Mouse (Mus musculus) CH12.LX (cell line): ENCODE data around the gene Clrn2. TPM values are rescaled to one million over a fixed set of nuclear protein-coding genes. Genes with fewer than 3 reads are reported as not detected.

Source experiments
- DNase-seq: peaks from one replicate; pipeline ENCODE4 v3.0.0-alpha.2; 2013; ENCODE audit errors: extremely low read depth
- H3K27ac ChIP-seq: 2 replicates; pipeline ENCODE4 v1.5.1; 2012; ENCODE audit warnings: low read depth, mild to moderate bottlenecking, control low read depth, moderate library complexity; ENCODE audit not compliant: insufficient read depth
- H3K27me3 ChIP-seq: replicated peaks from 2 replicates; pipeline ENCODE3; 2012; ENCODE audit warnings: inconsistent platforms
- H3K36me3 ChIP-seq, 2 experiments: replicated peaks in 1 of 2; 2 replicates each; pipeline versions ENCODE3 to v1.6.1; 2012; ENCODE audit warnings: inconsistent platforms in 1 of 2, low read length in 1 of 2, mild to moderate bottlenecking in 1 of 2, mixed read lengths in 1 of 2, moderate library complexity in 1 of 2; ENCODE audit not compliant: control insufficient read depth in 1 of 2, insufficient read depth in 1 of 2
- H3K4me1 ChIP-seq, 2 experiments: 2 replicates each; pipeline ENCODE4 v1.6.1; 2012; ENCODE audit warnings: inconsistent platforms in 1 of 2, moderate library complexity in 1 of 2; ENCODE audit not compliant: insufficient read depth in 2 of 2, control insufficient read depth in 1 of 2
- H3K4me2 ChIP-seq: 2 replicates; pipeline ENCODE4 v1.6.1; 2012; ENCODE audit warnings: low read depth, mild to moderate bottlenecking, control low read depth; ENCODE audit not compliant: poor library complexity, insufficient read depth, severe bottlenecking
- H3K4me3 ChIP-seq, 3 experiments: fragments of 150-350 bp in 1 of 3; sonication (generic) in 1 of 3; replicated peaks in 1 of 3; 2 replicates each; pipeline versions ENCODE3 to v1.5.1; 2011 to 2012; ENCODE audit warnings: low read depth in 2 of 3, low read length in 2 of 3, mild to moderate bottlenecking in 2 of 3, moderate library complexity in 2 of 3, control low read depth in 1 of 3, improper control_type of control experiment in 1 of 3, inconsistent platforms in 1 of 3, mixed read lengths in 1 of 3; ENCODE audit not compliant: poor library complexity in 1 of 3
- H3K79me2 ChIP-seq: replicated peaks from 2 replicates; pipeline ENCODE4 v1.6.1; 2012; ENCODE audit warnings: mild to moderate bottlenecking, moderate library complexity; ENCODE audit not compliant: control insufficient read depth, poor library complexity, insufficient read depth, severe bottlenecking; ENCODE audit errors: extremely low read depth
- H3K9ac ChIP-seq: 2 replicates; pipeline ENCODE4 v1.6.1; 2012; ENCODE audit warnings: low read depth, mild to moderate bottlenecking, control low read depth, moderate library complexity; ENCODE audit not compliant: insufficient read depth
- H3K9me3 ChIP-seq: replicated peaks from 2 replicates; pipeline ENCODE3; 2012; ENCODE audit warnings: low read length, inconsistent platforms, mixed read lengths
- CHD1 ChIP-seq: IDR thresholded peaks from 2 replicates; pipeline ENCODE4 v1.6.1; 2012; ENCODE audit warnings: low read depth, low read length, improper control_type of control experiment, inconsistent platforms
- ELF1 ChIP-seq: IDR thresholded peaks from 2 replicates; pipeline ENCODE4 v1.6.1; 2014; ENCODE audit warnings: low read depth, mild to moderate bottlenecking, inconsistent platforms, low read length, improper control_type of control experiment
- ETS1 ChIP-seq: conservative IDR thresholded peaks from 2 replicates; pipeline ENCODE4 v1.6.1; 2012; ENCODE audit warnings: low read depth, mild to moderate bottlenecking, inconsistent platforms, low read length, improper control_type of control experiment, moderate library complexity
- HCFC1 ChIP-seq: IDR thresholded peaks from 2 replicates; pipeline ENCODE4 v1.6.1; 2012; ENCODE audit warnings: low read depth, mild to moderate bottlenecking, inconsistent platforms, low read length, improper control_type of control experiment
- JUN ChIP-seq: IDR thresholded peaks from 2 replicates; pipeline ENCODE4 v1.6.1; 2011; ENCODE audit warnings: low read depth, mild to moderate bottlenecking, low read length, improper control_type of control experiment, moderate library complexity; ENCODE audit not compliant: insufficient read depth
- JUND ChIP-seq: conservative IDR thresholded peaks from 2 replicates; pipeline ENCODE4 v1.6.1; 2011; ENCODE audit warnings: low read depth, low read length, improper control_type of control experiment
- KAT2A ChIP-seq: IDR thresholded peaks from 2 replicates; pipeline ENCODE4 v1.6.1; 2012; ENCODE audit warnings: low read length, improper control_type of control experiment, inconsistent platforms; ENCODE audit not compliant: insufficient replicate concordance
- MAX ChIP-seq: IDR thresholded peaks from 2 replicates; pipeline ENCODE4 v1.6.1; 2011; ENCODE audit warnings: low read length, improper control_type of control experiment
- MAZ ChIP-seq: IDR thresholded peaks from 2 replicates; pipeline ENCODE4 v1.6.1; 2012; ENCODE audit warnings: low read depth, mild to moderate bottlenecking, inconsistent platforms, low read length, improper control_type of control experiment, moderate library complexity
- NELFE ChIP-seq: IDR thresholded peaks from 2 replicates; pipeline ENCODE4 v1.6.1; 2011; ENCODE audit warnings: low read depth, low read length, improper control_type of control experiment
- NRF1 ChIP-seq: IDR thresholded peaks from 2 replicates; pipeline ENCODE4 v1.6.1; 2014; ENCODE audit warnings: low read depth, mild to moderate bottlenecking, inconsistent platforms, low read length, improper control_type of control experiment, moderate library complexity
- POLR2A ChIP-seq: IDR thresholded peaks from 2 replicates; pipeline ENCODE4 v1.6.1; 2011; ENCODE audit warnings: low read depth, mild to moderate bottlenecking, improper control_type of control experiment, low read length
- POLR2AphosphoS2 ChIP-seq: IDR thresholded peaks from 2 replicates; pipeline ENCODE4 v1.6.1; 2011; ENCODE audit warnings: low read depth, low read length, improper control_type of control experiment
- RAD21 ChIP-seq: IDR thresholded peaks from 2 replicates; pipeline ENCODE4 v1.6.1; 2011; ENCODE audit warnings: low read depth, mild to moderate bottlenecking, low read length, improper control_type of control experiment, moderate library complexity
- RCOR1 ChIP-seq: conservative IDR thresholded peaks from 2 replicates; pipeline ENCODE4 v1.6.1; 2012; ENCODE audit warnings: low read depth, mild to moderate bottlenecking, inconsistent platforms, low read length, improper control_type of control experiment
- ZMIZ1 ChIP-seq: IDR thresholded peaks from 2 replicates; pipeline ENCODE4 v1.6.1; 2012; ENCODE audit warnings: low read depth, mild to moderate bottlenecking, inconsistent platforms, low read length, improper control_type of control experiment
- dilution Hi-C: fragments of 300-500 bp; cut with MboI; formaldehyde crosslinking; loops from 2 replicates; pipeline ENCODE4 v1.14.3; 2020; ENCODE audit warnings: low sequenced_read_pairs; ENCODE audit not compliant: extremely low pct_unique_long_range_greater_than_20kb, extremely low pct_ligation_motif_present
- in situ Hi-C: fragments of 300-500 bp; cut with MboI; formaldehyde crosslinking; loops from 3 replicates; pipeline ENCODE4 v1.14.3; 2019; ENCODE audit warnings: low sequenced_read_pairs, low pct_ligation_motif_present, low pct_unique_long_range_greater_than_20kb, mixed read lengths
- polyA plus RNA-seq: library from polyadenylated mRNA; unstranded; fragments of >175 nt; gene quantifications from 2 replicates; pipeline ENCODE4 v1.2.1, GENCODE M21; 2012; ENCODE audit warnings: low read depth; ENCODE audit not compliant: insufficient read length
- total RNA-seq, 2 experiments: library from RNA; depleted of rRNA; stranded (reverse); fragments of 300-350 nt in 1 of 2; fragments of >200 nt in 1 of 2; gene quantifications; 2 replicates each; pipeline ENCODE4 v1.2.3; 2012 to 2014

Clrn2 gene
- total and polyA plus RNA-seq, 3 experiments = not detected

DNA sequence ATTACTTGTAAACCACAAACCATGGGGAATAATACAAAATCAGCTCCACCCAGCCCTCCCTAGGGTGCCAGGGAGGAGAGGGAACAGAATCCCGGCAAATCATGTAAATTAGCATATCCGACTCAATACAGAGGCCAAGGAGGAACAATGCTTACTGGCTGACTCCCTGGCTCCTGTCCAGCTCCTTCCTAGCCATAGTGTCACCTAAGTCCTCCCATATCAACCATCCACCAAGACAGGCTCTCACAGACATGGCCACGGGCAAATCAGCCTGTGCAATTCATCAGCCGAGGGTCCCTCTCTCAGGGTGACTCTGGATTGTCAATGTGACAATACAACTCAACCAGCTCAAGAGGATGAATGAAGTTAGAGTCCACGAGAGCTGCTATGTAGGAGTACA is 4.9 kb upstream of the Clrn2 start:
- peaks cover 3 to 58% of the 10 kb centered on the region in 2 experiments for H3K4me1 ChIP-seq
- H3K79me2 ChIP-seq = no peaks in the 10 kb centered on the region
- in situ Hi-C loops = loop anchor here (25.0 kb wide), 1 partner anchor 1161 kb away; no protein-coding TSS in a partner anchor
- no peak overlapping the region for H3K27ac ChIP-seq
- H3K27me3 ChIP-seq = no peaks in the 10 kb centered on the region
- no peaks in the 10 kb centered on the region for H3K9me3 ChIP-seq
- DNase-seq = no peak
- no peak overlapping the region for H3K4me3 ChIP-seq
- dilution Hi-C loops = no loop called here
- peak overlapping the region; percentile 10 for H3K9ac ChIP-seq
- TF ChIP-seq NRF1 (no peak), RAD21 (no peak), MAX (no peak), MAZ (no peak), NELFE (no peak), KAT2A (no peak), ZMIZ1 (no peak), POLR2A (no peak), POLR2AphosphoS2 (no peak), RCOR1 (no peak), ELF1 (no peak), JUND (no peak), HCFC1 (no peak), CHD1 (no peak)
- TF ChIP-seq, all 38 proteins: peak for 0
- Histone ChIP-seq H3K36me3 (peaks cover 3 to 17% of the 10 kb centered on the region in 2 experiments), H3K4me2 (peak overlapping the region; percentile 39; the same call in 1 of the 2 replicates)

DNA sequence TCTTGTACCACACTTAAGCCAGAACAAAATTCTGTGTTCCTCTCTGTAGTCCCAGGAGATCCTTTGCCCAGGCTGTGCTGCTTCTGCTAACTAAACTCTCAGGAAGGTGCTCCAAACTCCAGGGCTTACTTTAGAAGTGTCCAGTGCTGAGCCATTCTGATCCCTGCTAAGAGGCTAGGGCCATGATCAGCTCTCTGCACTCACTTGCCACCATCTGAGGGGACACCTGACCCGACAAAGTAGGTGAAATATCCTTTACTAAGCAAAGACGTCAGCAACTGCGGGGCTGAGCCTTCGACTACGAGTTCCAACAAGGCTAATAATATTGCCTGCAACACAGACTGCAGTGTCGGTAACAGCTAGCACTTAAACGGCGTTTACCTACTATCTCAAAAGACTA is 4.3 kb upstream of the Clrn2 start:
- Histone ChIP-seq H3K79me2 (no peaks in the 10 kb centered on the region), H3K4me2 (peak overlapping the region; percentile 39), H3K36me3 (peaks cover 1 to 14% of the 10 kb centered on the region in 2 experiments), H3K9ac (peak overlapping the region; percentile 10), H3K9me3 (no peaks in the 10 kb centered on the region), H3K27me3 (no peaks in the 10 kb centered on the region), H3K4me3 (peak overlapping the region; percentile 66 to 76 (median 68)), H3K4me1 (peaks cover 3 to 52% of the 10 kb centered on the region in 2 experiments), H3K27ac (no peak overlapping the region)
- TF ChIP-seq JUN = no peak
- TF ChIP-seq MAZ = no peak
- no peak for TF ChIP-seq NELFE
- no peak for TF ChIP-seq POLR2A
- no peak for TF ChIP-seq RAD21
- TF ChIP-seq ZMIZ1 = no peak
- no peak for TF ChIP-seq ETS1
- in situ Hi-C loops = loop anchor here (25.0 kb wide), 1 partner anchor 1162 kb away; no protein-coding TSS in a partner anchor
- dilution Hi-C loops = no loop called here
- peak; percentile 19 for DNase-seq
